Mouse (Mus musculus): Measurements from ENCODE around the gene Mpnd. TPM values are rescaled to one million over a fixed set of nuclear protein-coding genes. Genes with fewer than 3 reads are reported as not detected.

Gene Mpnd
- polyA plus RNA-seq (2012; fragmentation: generic; extraction: Trizol), result 55.4 TPM
- long read RNA-seq, experiment 1, partial matches to known transcripts, result 36 of 47 reads
- long read RNA-seq, experiment 1, other reads (novel, unspliced or antisense), result 7 of 47 reads
- long read RNA-seq, experiment 2, partial matches to known transcripts, result 8 of 24 reads
- long read RNA-seq, experiment 2, other reads (novel, unspliced or antisense), result 15 of 24 reads

- TF ChIP-seq MYOG (IDR thresholded peaks at IDR 0.05; ENCODE audit: control insufficient read depth, extremely low read depth, insufficient read length), result no peak
- Histone ChIP-seq H3K4me3 (ENCODE audit: insufficient read depth, poor library complexity, severe bottlenecking) (no peak within 1 kb of the TSS), H3K79me2 (ENCODE audit: control insufficient read depth, insufficient read depth) (peaks cover 14% of the 10 kb centered on the region), H3ac (ENCODE audit: control insufficient read depth, insufficient read length, low read depth) (no peak within 1 kb of the TSS), H3K79me3 (ENCODE audit: low read depth) (no peaks in the 10 kb centered on the region), H3K36me3 (ENCODE audit: control insufficient read depth, insufficient read depth) (no peaks in the 10 kb centered on the region), H3K27me3 (ENCODE audit: control insufficient read depth, insufficient read depth, insufficient read length) (peaks cover 10% of the 10 kb centered on the region)
Observed at GRCm38 (mm10) chr17:56005415-56006061, at the start of gene Mpnd, which contains the start of gene Stap2. Mpnd (plus strand) TSS chr17:56005711. Stap2 (minus strand) TSS chr17:56005584.

GRCm38 (mm10) chr17:55956129-55956528 lies 49.4 kb upstream of the Mpnd start:
- Histone ChIP-seq H3K79me2 (ENCODE audit: control insufficient read depth, insufficient read depth) (peaks cover 12% of the 10 kb centered on the region), H3K79me3 (ENCODE audit: low read depth) (peaks cover 9% of the 10 kb centered on the region), H3K4me3 (ENCODE audit: insufficient read depth, poor library complexity, severe bottlenecking) (no peak overlapping the region), H3ac (ENCODE audit: control insufficient read depth, insufficient read length, low read depth) (no peak overlapping the region), H3K27me3 (ENCODE audit: control insufficient read depth, insufficient read depth, insufficient read length) (peaks cover 25% of the 10 kb centered on the region), H3K36me3 (ENCODE audit: control insufficient read depth, insufficient read depth) (peaks cover 7% of the 10 kb centered on the region)
- TF ChIP-seq CEBPB (IDR thresholded peaks at IDR 0.05; ENCODE audit: low read depth), result no peak

DNA sequence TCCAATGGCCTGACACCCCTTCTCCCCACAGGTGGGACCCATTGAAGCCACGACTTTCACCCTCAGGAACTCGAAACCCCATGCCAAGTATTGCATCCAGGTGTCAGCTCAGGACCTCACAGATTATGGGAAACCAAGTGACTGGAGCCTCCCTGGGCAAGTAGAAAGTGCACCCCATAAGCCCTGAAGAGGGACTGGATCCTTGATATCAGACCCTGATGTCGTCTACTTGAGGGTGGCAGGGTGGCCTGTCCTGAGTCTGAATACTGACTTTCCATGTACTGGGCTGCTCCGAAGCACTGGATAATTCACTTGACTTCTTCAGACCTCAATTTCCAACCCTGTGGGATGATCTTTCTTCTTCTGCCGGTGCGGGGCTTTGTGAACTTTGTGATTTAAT lies 48.9 kb upstream of the Mpnd start:
- TF ChIP-seq FOSL1 (IDR thresholded peaks at IDR 0.05; ENCODE audit: insufficient read depth, low read length, poor library complexity, severe bottlenecking) (no peak), MAX (IDR thresholded peaks at IDR 0.05) (no peak), USF1 (IDR thresholded peaks at IDR 0.05; ENCODE audit: low read depth) (no peak), MYOG (IDR thresholded peaks at IDR 0.05; ENCODE audit: control insufficient read depth, extremely low read depth, insufficient read length) (no peak), CEBPB (IDR thresholded peaks at IDR 0.05; ENCODE audit: low read depth) (no peak), CTCF (IDR thresholded peaks at IDR 0.05; ENCODE audit: control insufficient read depth, insufficient read depth, insufficient read length) (no peak), MYOD1 (IDR thresholded peaks at IDR 0.05; ENCODE audit: control insufficient read depth, insufficient read length, low read depth) (no peak)
- Histone ChIP-seq H3K27me3 (ENCODE audit: control insufficient read depth, insufficient read depth, insufficient read length) (peaks cover 23% of the 10 kb centered on the region), H3K36me3 (ENCODE audit: control insufficient read depth, insufficient read depth) (peaks cover 7% of the 10 kb centered on the region), H3K79me2 (ENCODE audit: control insufficient read depth, insufficient read depth) (peaks cover 12% of the 10 kb centered on the region), H3ac (ENCODE audit: control insufficient read depth, insufficient read length, low read depth) (no peak overlapping the region), H3K79me3 (ENCODE audit: low read depth) (peaks cover 9% of the 10 kb centered on the region), H3K4me3 (ENCODE audit: insufficient read depth, poor library complexity, severe bottlenecking) (no peak overlapping the region)

DNA sequence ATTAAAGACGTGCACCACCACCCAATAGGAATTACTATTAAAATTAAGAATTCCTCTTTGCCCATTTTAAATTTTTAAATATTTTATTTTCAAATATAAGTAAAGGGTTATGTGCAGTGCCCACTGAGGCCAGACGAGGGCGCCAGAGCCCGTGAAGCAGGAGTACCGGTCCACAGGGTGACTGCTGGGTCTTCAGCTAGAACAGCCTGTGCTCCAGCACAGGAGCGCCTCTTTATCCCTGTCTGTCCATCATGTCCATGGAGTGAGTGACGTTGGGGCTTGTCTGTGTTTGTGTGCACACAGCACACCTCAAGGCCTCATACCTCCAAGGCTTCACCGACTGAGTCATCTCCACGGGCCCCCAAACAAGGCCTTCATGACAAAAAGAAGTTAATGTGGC lies 48.3 kb upstream of the Mpnd start:
- Histone ChIP-seq H3K36me3 (ENCODE audit: control insufficient read depth, insufficient read depth) (peaks cover 12% of the 10 kb centered on the region), H3K79me3 (ENCODE audit: low read depth) (peaks cover 9% of the 10 kb centered on the region), H3K79me2 (ENCODE audit: control insufficient read depth, insufficient read depth) (peaks cover 12% of the 10 kb centered on the region), H3K4me3 (ENCODE audit: insufficient read depth, poor library complexity, severe bottlenecking) (no peak overlapping the region), H3ac (ENCODE audit: control insufficient read depth, insufficient read length, low read depth) (peak overlapping the region; percentile 14), H3K27me3 (ENCODE audit: control insufficient read depth, insufficient read depth, insufficient read length) (peaks cover 21% of the 10 kb centered on the region)
- TF ChIP-seq FOSL1 (IDR thresholded peaks at IDR 0.05; ENCODE audit: insufficient read depth, low read length, poor library complexity, severe bottlenecking), result no peak
- TF ChIP-seq CTCF (IDR thresholded peaks at IDR 0.05; ENCODE audit: control insufficient read depth, insufficient read depth, insufficient read length), result peak; percentile 66

- Histone ChIP-seq H3K4me3 (ENCODE audit: insufficient read depth, poor library complexity, severe bottlenecking) (peak overlapping the region; percentile 40), H3K79me2 (ENCODE audit: control insufficient read depth, insufficient read depth) (peaks cover 12% of the 10 kb centered on the region), H3K36me3 (ENCODE audit: control insufficient read depth, insufficient read depth) (peaks cover 15% of the 10 kb centered on the region), H3K79me3 (ENCODE audit: low read depth) (peaks cover 11% of the 10 kb centered on the region), H3ac (ENCODE audit: control insufficient read depth, insufficient read length, low read depth) (peak overlapping the region; percentile 62), H3K27me3 (ENCODE audit: control insufficient read depth, insufficient read depth, insufficient read length) (peaks cover 13% of the 10 kb centered on the region)
- TF ChIP-seq FOSL1 (IDR thresholded peaks at IDR 0.05; ENCODE audit: insufficient read depth, low read length, poor library complexity, severe bottlenecking), result no peak
- TF ChIP-seq MAX (IDR thresholded peaks at IDR 0.05), result no peak
- no peak for TF ChIP-seq CEBPB (IDR thresholded peaks at IDR 0.05; ENCODE audit: low read depth)
- no peak for TF ChIP-seq MYOD1 (IDR thresholded peaks at IDR 0.05; ENCODE audit: control insufficient read depth, insufficient read length, low read depth)
- no peak for TF ChIP-seq MYOG (IDR thresholded peaks at IDR 0.05; ENCODE audit: control insufficient read depth, extremely low read depth, insufficient read length)
- TF ChIP-seq CTCF (IDR thresholded peaks at IDR 0.05; ENCODE audit: control insufficient read depth, insufficient read depth, insufficient read length), result no peak
- TF ChIP-seq USF1 (IDR thresholded peaks at IDR 0.05; ENCODE audit: low read depth), result no peak
Observed at GRCm38 (mm10) chr17:55957726-55958583, 47.6 kb upstream of the Mpnd start.

DNA sequence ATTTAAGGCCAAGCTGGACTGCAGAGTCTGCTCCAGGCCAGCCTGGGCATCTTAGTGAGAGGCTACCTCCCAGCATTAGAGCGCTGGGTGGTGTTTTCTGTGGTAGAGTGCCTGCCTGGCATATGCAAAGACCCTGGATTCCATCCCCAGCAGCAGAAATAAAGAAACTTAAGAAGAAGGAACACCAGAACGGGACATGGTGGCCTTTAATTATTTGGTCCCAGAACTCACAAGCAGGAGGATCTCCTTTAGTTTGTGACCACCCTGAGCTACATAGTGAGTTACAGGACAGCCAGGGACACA lies 47.0 kb upstream of the Mpnd start:
- peaks cover 12% of the 10 kb centered on the region for H3K79me2 ChIP-seq (ENCODE audit: control insufficient read depth, insufficient read depth)
- H3K27me3 ChIP-seq (ENCODE audit: control insufficient read depth, insufficient read depth, insufficient read length), result peaks cover 13% of the 10 kb centered on the region
- H3K36me3 ChIP-seq (ENCODE audit: control insufficient read depth, insufficient read depth), result peaks cover 15% of the 10 kb centered on the region
- H3K79me3 ChIP-seq (ENCODE audit: low read depth), result peaks cover 11% of the 10 kb centered on the region
- peak overlapping the region; percentile 40 for H3K4me3 ChIP-seq (ENCODE audit: insufficient read depth, poor library complexity, severe bottlenecking)
- TF ChIP-seq MAX (IDR thresholded peaks at IDR 0.05) (no peak), USF1 (IDR thresholded peaks at IDR 0.05; ENCODE audit: low read depth) (no peak), MYOD1 (IDR thresholded peaks at IDR 0.05; ENCODE audit: control insufficient read depth, insufficient read length, low read depth) (no peak)
- H3ac ChIP-seq (ENCODE audit: control insufficient read depth, insufficient read length, low read depth), result peak overlapping the region; percentile 62

Measured in C2C12 (cell line).